Mouse (Mus musculus) heart, embryonic 11.5 days (tissue): ENCODE data around the gene Stk38. TPM values are rescaled to one million over a fixed set of nuclear protein-coding genes. Genes with fewer than 3 reads are reported as not detected.

Source experiments
- ATAC-seq: fragments of 200-750 bp; cut with Nextera tagmentation; replicated peaks from 2 replicates; pipeline ENCODE4 v1.8.0; 2017; ENCODE audit warnings: moderate library complexity; ENCODE audit not compliant: insufficient number of reproducible peaks, low FRiP score, low TSS enrichment
- H3K27ac ChIP-seq: fragments of 300-500 bp; sonication (generic); 2 replicates; pipeline ENCODE4 v1.5.1; 2014; ENCODE audit warnings: mild to moderate bottlenecking, low read depth, low read length
- H3K27me3 ChIP-seq: fragments of 300-500 bp; sonication (generic); 2 replicates; pipeline ENCODE4 v1.6.1; 2014; ENCODE audit warnings: mild to moderate bottlenecking, low read length, mixed read lengths; ENCODE audit not compliant: control insufficient read depth, insufficient read depth
- H3K36me3 ChIP-seq: fragments of 300-500 bp; sonication (generic); 2 replicates; pipeline ENCODE4 v1.6.1; 2014; ENCODE audit warnings: mild to moderate bottlenecking, low read length, moderate library complexity, mixed read lengths; ENCODE audit not compliant: control insufficient read depth, insufficient read depth
- H3K4me1 ChIP-seq: fragments of 300-500 bp; sonication (generic); 2 replicates; pipeline ENCODE4 v1.6.1; 2014; ENCODE audit warnings: low read length; ENCODE audit not compliant: control insufficient read depth, insufficient read depth
- H3K4me2 ChIP-seq: fragments of 300-500 bp; sonication (generic); 2 replicates; pipeline ENCODE4 v1.6.1; 2014; ENCODE audit warnings: mild to moderate bottlenecking, moderate library complexity
- H3K4me3 ChIP-seq: fragments of 300-500 bp; sonication (generic); 2 replicates; pipeline ENCODE4 v1.5.1; 2014; ENCODE audit warnings: low read depth, low read length
- H3K9ac ChIP-seq: fragments of 300-500 bp; sonication (generic); 2 replicates; pipeline ENCODE4 v1.6.1; 2014; ENCODE audit warnings: mild to moderate bottlenecking, low read depth, low read length, moderate library complexity
- H3K9me3 ChIP-seq: fragments of 300-500 bp; sonication (generic); replicated peaks from 2 replicates; pipeline ENCODE4 v1.6.1; 2016; ENCODE audit warnings: low read length; ENCODE audit not compliant: control insufficient read depth
- WGBS: fragments of 180-500 bp; shearing (Covaris S2); extraction: QIAGEN DNeasy Blood & Tissue Kit; methylation state at CpG from one replicate; pipeline ENCODE4 v1.1.7; 2014; ENCODE audit not compliant: insufficient replicate concordance; 5-methylcytosine and 5-hydroxymethylcytosine counted together
- polyA plus RNA-seq: library from polyadenylated mRNA; unstranded; fragments of >200 nt; fragmentation: Nextera tagmentation; extraction: Ambion mirVana; gene quantifications from 2 replicates; pipeline ENCODE4 v1.2.1, GENCODE M21; 2014

The Stk38 gene
- polyA plus RNA-seq, 1 experiment from 2014 or later = 92.7 TPM

DNA sequence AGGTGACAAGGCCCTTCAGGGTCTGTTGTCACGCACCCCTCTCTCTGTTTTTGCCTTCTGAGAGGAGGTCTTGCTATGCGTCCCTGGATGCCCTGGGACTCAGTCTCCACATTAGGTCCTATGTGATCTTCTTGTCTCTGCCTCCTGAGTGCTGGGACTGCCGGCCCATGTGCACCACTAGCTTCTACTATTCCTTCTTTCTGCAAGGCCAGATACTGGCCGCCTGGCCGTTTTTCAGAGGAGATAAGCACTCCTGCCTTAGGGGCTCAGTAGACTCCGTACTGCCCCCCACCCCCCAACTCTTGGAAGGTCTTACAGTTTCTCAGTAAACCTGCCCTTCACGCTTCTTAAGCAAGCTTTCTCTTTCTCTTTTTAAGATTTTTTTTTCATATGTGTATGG, 71.7 kb downstream of the Stk38 start:
- H3K9me3 ChIP-seq = no peaks in the 10 kb centered on the region
- no peaks in the 10 kb centered on the region for H3K27me3 ChIP-seq
- H3K36me3 ChIP-seq = no peaks in the 10 kb centered on the region
- H3K4me3 ChIP-seq = no peak overlapping the region
- no peak overlapping the region for H3K9ac ChIP-seq
- ATAC-seq = peak; percentile 61; the same call in 1 of the 2 replicates
- H3K4me1 ChIP-seq = peaks cover 3% of the 10 kb centered on the region; the same call in 1 of the 2 replicates
- WGBS = 80% methylated on average over 7 of the region's 7 CpGs
- 0 out of 2 replicates have a peak overlapping the region, but pooled peaks have one; percentile 35 for H3K27ac ChIP-seq
- no peak overlapping the region for H3K4me2 ChIP-seq

DNA sequence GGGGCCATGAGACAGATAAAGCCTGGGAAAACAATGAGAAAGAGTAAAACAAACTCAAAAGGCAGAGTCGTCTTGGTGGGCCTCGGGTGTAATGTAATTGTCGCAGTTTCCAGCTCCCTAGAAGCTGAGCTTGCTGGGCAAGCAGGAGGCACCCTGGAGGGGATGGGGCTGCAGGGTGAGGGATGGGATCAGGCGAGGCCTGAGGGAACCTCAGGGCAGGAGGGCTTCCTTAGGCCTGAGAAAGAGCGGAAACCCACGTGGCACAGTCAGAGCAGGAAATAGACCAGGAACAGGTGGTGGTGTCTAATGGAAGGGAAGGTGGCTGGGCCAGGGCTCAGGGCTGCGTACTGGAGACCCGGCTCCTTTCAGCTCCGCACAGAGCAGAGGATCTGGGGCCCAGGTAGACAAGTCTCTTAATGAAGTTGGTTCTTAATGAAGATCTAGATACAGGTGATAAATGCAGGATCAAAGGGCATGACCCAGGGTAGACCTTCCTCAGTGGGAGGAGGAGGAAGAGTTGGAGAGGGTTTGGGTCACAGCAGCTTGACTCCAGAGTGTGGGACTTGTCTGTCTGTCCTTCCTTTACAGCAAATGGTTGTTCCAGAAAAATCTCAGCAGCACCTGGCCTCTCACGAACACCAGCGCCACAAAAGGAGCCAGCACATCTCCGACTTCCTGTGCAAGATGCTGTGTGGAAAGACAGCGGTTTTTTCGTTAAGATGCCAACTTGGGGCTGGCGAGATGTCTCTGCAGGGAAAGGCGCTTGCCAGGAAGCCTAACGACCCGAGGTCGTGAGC, 73.5 kb downstream of the Stk38 start:
- no peaks in the 10 kb centered on the region for H3K36me3 ChIP-seq
- WGBS = 69% methylated on average over 19 of the region's 19 CpGs
- H3K4me2 ChIP-seq = no peak overlapping the region
- peaks cover 6% of the 10 kb centered on the region for H3K4me1 ChIP-seq
- H3K9me3 ChIP-seq = no peaks in the 10 kb centered on the region
- H3K27me3 ChIP-seq = no peaks in the 10 kb centered on the region
- ATAC-seq = no peak
- no peak overlapping the region for H3K4me3 ChIP-seq
- no peak overlapping the region for H3K9ac ChIP-seq
- H3K27ac ChIP-seq = 0 out of 2 replicates have a peak overlapping the region, but pooled peaks have one; percentile 22

DNA sequence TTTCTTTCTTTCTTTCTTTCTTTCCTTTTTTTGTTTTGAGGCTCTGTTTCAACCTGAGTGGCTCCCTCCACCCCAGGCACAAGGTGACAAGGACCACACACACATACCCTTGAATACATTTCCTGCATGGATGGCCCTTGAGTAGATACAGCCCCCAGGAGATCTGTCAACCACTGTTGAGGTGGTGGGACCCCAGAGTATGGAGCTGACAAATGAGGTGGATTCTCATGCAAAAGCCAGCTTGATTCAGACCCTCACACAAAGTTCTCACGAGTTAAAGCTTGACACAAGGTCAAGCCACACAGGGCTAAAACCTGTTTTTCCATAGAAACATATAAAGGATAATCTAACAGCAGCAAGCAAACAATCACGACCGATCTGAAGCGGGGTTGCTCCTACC, 75.5 kb downstream of the Stk38 start:
- 91% methylated on average over 4 of the region's 4 CpGs for WGBS
- Histone ChIP-seq H3K4me2 (no peak overlapping the region), H3K4me1 (peaks cover 6% of the 10 kb centered on the region), H3K27me3 (no peaks in the 10 kb centered on the region), H3K4me3 (no peak overlapping the region), H3K9ac (no peak overlapping the region), H3K27ac (no peak overlapping the region), H3K9me3 (no peaks in the 10 kb centered on the region), H3K36me3 (no peaks in the 10 kb centered on the region)
- no peak for ATAC-seq

DNA sequence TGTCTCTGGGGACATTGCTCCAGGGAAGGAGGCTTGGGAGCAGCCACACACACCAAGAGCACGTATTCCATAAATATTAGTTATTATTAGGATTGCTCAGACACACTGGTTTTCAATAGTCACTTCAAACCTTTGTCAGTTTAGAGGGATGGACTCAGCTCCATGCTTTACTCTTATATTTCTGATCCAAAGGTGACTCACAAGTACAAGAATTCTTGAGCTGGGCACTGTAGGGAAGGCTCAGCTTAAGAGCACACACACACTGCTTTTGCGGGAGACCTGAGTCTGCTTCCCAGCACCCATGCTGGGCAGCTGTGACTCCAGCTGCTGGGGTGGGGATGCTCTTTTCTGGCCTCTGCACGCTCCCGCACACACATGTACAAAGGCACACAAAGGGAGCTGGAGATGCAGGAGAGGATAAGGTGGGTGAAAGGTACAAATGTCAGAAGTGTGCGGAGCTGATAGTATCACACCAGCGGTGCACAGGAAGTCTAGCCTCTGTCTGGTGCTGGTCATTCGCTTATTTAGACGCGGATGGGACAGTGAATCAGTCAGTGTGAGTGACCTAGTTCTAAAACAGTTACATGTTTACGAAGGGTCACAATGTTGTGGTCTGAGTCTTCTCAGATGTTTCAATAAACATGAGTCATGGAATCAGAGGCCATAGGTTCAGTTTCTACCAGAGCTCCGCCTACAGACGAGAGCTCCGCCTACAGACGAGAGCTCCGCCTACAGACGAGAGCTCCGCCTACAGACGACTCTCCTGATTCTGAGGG, 76.2 kb downstream of the Stk38 start:
- Histone ChIP-seq H3K9ac (no peak overlapping the region), H3K4me3 (no peak overlapping the region), H3K9me3 (no peaks in the 10 kb centered on the region), H3K4me2 (no peak overlapping the region), H3K36me3 (no peaks in the 10 kb centered on the region), H3K4me1 (peaks cover 6% of the 10 kb centered on the region), H3K27me3 (no peaks in the 10 kb centered on the region), H3K27ac (peak overlapping the region; percentile 81)
- 85% methylated on average over 18 of the region's 18 CpGs for WGBS
- no peak for ATAC-seq

DNA sequence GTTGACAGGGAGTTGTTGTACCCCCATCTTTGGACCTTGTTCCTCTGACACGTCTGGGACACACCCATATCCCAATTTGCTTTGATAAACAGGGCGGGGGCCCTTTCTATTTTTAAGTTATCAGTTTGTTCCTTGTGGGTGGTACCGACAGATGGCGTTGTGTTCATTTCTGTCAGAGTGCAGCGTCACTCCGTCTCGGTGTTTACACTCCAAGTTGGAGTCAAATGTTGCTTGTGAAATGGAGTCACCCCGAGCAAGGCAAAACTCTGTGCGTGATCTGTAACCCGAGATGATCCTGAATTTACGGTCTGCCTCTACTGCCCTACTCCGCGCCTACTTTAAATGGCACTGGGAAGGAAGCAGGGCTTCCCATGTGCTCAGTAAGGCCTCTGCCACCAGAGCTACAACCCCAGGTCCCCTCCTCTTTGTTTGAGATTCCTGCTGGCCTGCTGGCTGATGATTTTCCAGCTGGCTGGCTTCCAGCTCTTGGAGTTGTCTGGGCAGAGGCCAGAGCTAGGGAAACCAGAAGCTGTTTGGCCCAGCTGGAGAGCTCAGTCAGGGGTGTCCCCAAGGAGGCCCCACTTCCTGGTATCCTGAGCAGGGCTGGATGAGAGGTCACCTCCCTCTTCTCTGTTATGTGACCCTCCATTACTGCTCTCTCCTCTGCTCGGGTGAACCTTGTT, 77.3 kb downstream of the Stk38 start:
- ATAC-seq = peak; percentile 76
- WGBS = 19% methylated on average over 14 of the region's 14 CpGs
- Histone ChIP-seq H3K4me1 (peaks cover 6% of the 10 kb centered on the region), H3K4me2 (peak overlapping the region; percentile 33), H3K27me3 (no peaks in the 10 kb centered on the region), H3K4me3 (no peak overlapping the region), H3K36me3 (no peaks in the 10 kb centered on the region), H3K27ac (peak overlapping the region; percentile 81), H3K9ac (peak overlapping the region; percentile 64), H3K9me3 (no peaks in the 10 kb centered on the region)

DNA sequence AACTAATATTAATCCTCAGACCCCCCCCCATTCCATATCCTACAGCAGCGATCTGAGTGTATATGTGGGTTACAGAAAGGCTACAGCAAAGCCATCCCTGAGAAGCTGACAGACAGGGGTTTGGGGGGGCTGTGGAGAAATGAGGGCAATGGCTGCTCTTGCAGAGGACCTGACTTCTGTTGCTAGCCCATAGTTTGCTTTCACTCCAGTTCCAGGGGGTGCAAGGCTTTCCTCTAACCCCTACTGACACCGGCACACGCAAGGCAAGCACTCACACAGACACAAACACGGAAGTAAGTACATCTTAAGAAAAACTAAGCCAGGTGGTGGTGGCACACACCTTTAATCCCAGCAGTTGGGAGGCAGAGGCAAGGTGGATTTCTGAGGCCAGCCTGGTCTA, 78.4 kb downstream of the Stk38 start:
- H3K4me1 ChIP-seq = peaks cover 6% of the 10 kb centered on the region
- H3K9me3 ChIP-seq = no peaks in the 10 kb centered on the region
- WGBS = 92% methylated on average over 4 of the region's 4 CpGs
- no peaks in the 10 kb centered on the region for H3K27me3 ChIP-seq
- no peak overlapping the region for H3K4me3 ChIP-seq
- no peak for ATAC-seq
- no peak overlapping the region for H3K4me2 ChIP-seq
- no peaks in the 10 kb centered on the region for H3K36me3 ChIP-seq
- no peak overlapping the region for H3K9ac ChIP-seq
- no peak overlapping the region for H3K27ac ChIP-seq

DNA sequence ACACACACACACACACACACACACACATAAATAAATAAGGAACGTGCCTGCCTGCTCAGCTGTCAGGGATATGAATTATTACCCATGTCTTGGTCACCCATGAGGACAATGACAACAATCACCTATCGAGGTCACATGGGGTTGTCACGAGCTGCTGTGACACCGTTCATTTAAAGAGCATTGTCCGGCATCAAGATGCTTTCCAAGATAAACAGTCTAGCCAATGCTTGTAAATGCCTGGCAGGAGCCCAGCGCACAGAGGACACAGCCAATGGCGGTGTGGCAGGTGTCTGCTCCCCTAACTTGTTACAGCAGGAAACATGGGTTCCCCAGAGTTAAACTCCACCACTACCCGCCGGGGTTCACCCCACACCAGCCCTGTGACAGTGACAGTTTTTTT, 79.8 kb downstream of the Stk38 start:
- no peaks in the 10 kb centered on the region for H3K9me3 ChIP-seq
- H3K4me2 ChIP-seq = no peak overlapping the region
- H3K9ac ChIP-seq = no peak overlapping the region
- H3K27me3 ChIP-seq = no peaks in the 10 kb centered on the region
- no peak overlapping the region for H3K4me3 ChIP-seq
- H3K27ac ChIP-seq = no peak overlapping the region
- H3K36me3 ChIP-seq = no peaks in the 10 kb centered on the region
- WGBS = 80% methylated on average over 9 of the region's 9 CpGs
- no peak for ATAC-seq
- peaks cover 3% of the 10 kb centered on the region for H3K4me1 ChIP-seq

DNA sequence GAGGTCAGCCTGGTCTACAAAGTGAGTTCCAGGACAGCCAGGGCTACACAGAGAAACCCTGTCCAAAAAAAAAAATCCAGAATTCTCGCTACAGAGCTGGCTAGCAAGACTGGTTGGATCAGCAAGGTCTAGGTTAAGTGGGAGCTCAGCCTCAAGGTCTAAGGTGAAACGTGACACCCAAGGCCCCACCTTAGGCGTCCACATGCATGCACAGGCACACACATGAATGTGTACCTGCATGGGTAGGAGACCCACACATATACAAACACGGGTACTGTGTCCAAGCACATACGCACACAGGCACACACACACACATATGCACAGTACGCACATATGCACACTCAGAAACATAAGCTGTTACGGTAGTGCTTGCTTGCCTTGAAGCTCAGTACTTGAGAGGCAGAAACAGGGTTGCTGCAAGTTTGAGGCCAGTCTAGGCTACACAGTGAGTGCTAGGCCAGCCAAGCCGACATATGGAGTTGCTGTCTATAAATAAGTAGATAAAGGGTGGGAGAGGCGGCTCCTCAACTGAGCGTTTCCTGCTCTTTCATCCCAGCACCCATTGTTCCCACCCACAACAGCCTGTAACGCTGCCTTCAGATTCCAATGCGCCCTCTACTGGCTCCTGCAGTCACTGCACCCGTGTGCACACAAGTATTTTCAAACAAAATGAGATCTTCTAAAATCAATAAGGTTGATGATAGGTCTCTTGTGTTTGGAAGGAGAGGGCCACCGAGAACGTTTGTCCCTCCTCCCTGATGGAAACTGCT, 80.7 kb downstream of the Stk38 start:
- no peak overlapping the region for H3K4me2 ChIP-seq

More for the DNA sequence above, 80.7 kb downstream of the Stk38 start:
- H3K9ac ChIP-seq = no peak overlapping the region
- H3K4me3 ChIP-seq = no peak overlapping the region
- H3K27me3 ChIP-seq = no peaks in the 10 kb centered on the region
- no peaks in the 10 kb centered on the region for H3K9me3 ChIP-seq
- WGBS = 44% methylated on average over 15 of the region's 15 CpGs
- no peak overlapping the region for H3K27ac ChIP-seq
- peaks cover 3% of the 10 kb centered on the region for H3K4me1 ChIP-seq
- H3K36me3 ChIP-seq = no peaks in the 10 kb centered on the region
- ATAC-seq = no peak
